Mouse (Mus musculus): ENCODE measurements around the gene Apol9b. TPM values are rescaled to one million over a fixed set of nuclear protein-coding genes. Genes with fewer than 3 reads are reported as not detected.

The Apol9b gene
- 0.38 and 0.69 TPM in 2 replicates for polyA plus RNA-seq (2021; fragmentation: Nextera tagmentation)
- long read RNA-seq, experiment 1 = 0 reads
- long read RNA-seq, experiment 2 = 0 reads

GRCm38 (mm10) chr15:77728739-77729138, at the start of gene Apol9b:
Apol9b (plus strand) TSS chr15:77729039.

GRCm38 (mm10) chr15:77698656-77699055, 30.2 kb upstream of the Apol9b start, which contains the start of gene Apol7e:
Apol7e (plus strand) TSS chr15:77698857.

GRCm38 (mm10) chr15:77756848-77757247, 28.0 kb downstream of the Apol9b start, which contains the start of gene Apol8:
Apol8 (minus strand) TSS chr15:77757003.

Other genes starting within 250 kb of the Apol9b start
- gene Apol11a, start 220.8 kb upstream of the Apol9b start, polyA plus RNA-seq (2021; fragmentation: Nextera tagmentation) = not detected in 2 replicates
- gene Apol7c, start 195.7 kb upstream of the Apol9b start, polyA plus RNA-seq (2021; fragmentation: Nextera tagmentation) = not detected in 2 replicates
- gene 1700025B11Rik, start 167.1 kb upstream of the Apol9b start, polyA plus RNA-seq (2021; fragmentation: Nextera tagmentation) = not detected in 2 replicates
- gene Apol10b, start 132.9 kb upstream of the Apol9b start, polyA plus RNA-seq (2021; fragmentation: Nextera tagmentation) = 0.13 and 0.30 TPM in 2 replicates
- not detected in 2 replicates for gene Gm36245, start 129.8 kb upstream of the Apol9b start, polyA plus RNA-seq (2021; fragmentation: Nextera tagmentation)
- not detected in 2 replicates for gene Apol11b, start 85.8 kb upstream of the Apol9b start, polyA plus RNA-seq (2021; fragmentation: Nextera tagmentation)
- gene Apol7e, start 30.2 kb upstream of the Apol9b start, polyA plus RNA-seq (2021; fragmentation: Nextera tagmentation) = 0.20 TPM in 1 of 2 replicates, not detected in the other
- 1.2 and 2.6 TPM in 2 replicates for gene Apol8, start 28.0 kb downstream of the Apol9b start, polyA plus RNA-seq (2021; fragmentation: Nextera tagmentation)
- gene Myh9, start 113.1 kb downstream of the Apol9b start, polyA plus RNA-seq (2021; fragmentation: Nextera tagmentation) = 6.5 and 6.6 TPM in 2 replicates
- 296 and 339 TPM in 2 replicates for gene Txn2, start 200.0 kb downstream of the Apol9b start, polyA plus RNA-seq (2021; fragmentation: Nextera tagmentation)
- 5.6 and 5.8 TPM in 2 replicates for gene Foxred2, start 227.7 kb downstream of the Apol9b start, polyA plus RNA-seq (2021; fragmentation: Nextera tagmentation)
- gene Eif3d, start 241.8 kb downstream of the Apol9b start, polyA plus RNA-seq (2021; fragmentation: Nextera tagmentation) = 81.5 and 95.3 TPM in 2 replicates

All from left cerebral cortex, adult 6 months (tissue).